Mouse (Mus musculus) ES-E14 (cell line): ENCODE measurements around the gene Nop53. TPM values are rescaled to one million over a fixed set of nuclear protein-coding genes. Genes with fewer than 3 reads are reported as not detected.

ENCODE experiments used
- DNase-seq: peaks from one replicate; pipeline ENCODE4 v3.0.0-alpha.2; 2013; ENCODE audit warnings: low read depth, low spot score
- H3K27ac ChIP-seq: 2 replicates; pipeline ENCODE4 v1.5.1; 2012; ENCODE audit warnings: low read depth, mild to moderate bottlenecking, low read length, moderate library complexity, mixed read lengths; ENCODE audit not compliant: poor library complexity, insufficient read depth, severe bottlenecking
- H3K36me3 ChIP-seq: 2 replicates; pipeline ENCODE4 v1.6.1; 2012; ENCODE audit warnings: mild to moderate bottlenecking, low read length, moderate library complexity, mixed read lengths; ENCODE audit not compliant: control insufficient read depth, poor library complexity, insufficient read depth, severe bottlenecking
- H3K4me1 ChIP-seq, 2 experiments: fragments of 150-350 bp in 1 of 2; sonication (generic) in 1 of 2; 2 replicates each; pipeline ENCODE4 v1.6.1; 2012; ENCODE audit warnings: low read length in 2 of 2, mild to moderate bottlenecking in 1 of 2, mixed read lengths in 1 of 2; ENCODE audit not compliant: control insufficient read depth in 2 of 2, insufficient read depth in 2 of 2, poor library complexity in 1 of 2
- H3K4me3 ChIP-seq, 2 experiments: fragments of 150-350 bp in 1 of 2; sonication (generic) in 1 of 2; 2 replicates each; pipeline ENCODE4 v1.5.1; 2012; ENCODE audit warnings: low read length in 2 of 2, low read depth in 1 of 2, mild to moderate bottlenecking in 1 of 2, mixed read lengths in 1 of 2; ENCODE audit not compliant: insufficient read depth in 1 of 2, poor library complexity in 1 of 2, severe bottlenecking in 1 of 2
- H3K9ac ChIP-seq: 2 replicates; pipeline ENCODE4 v1.6.1; 2012; ENCODE audit warnings: low read depth, mild to moderate bottlenecking, low read length, mixed read lengths; ENCODE audit not compliant: poor library complexity, insufficient read depth, severe bottlenecking
- H3K9me3 ChIP-seq: fragments of 150-350 bp; sonication (generic); 2 replicates; pipeline ENCODE4 v1.6.1; 2012; ENCODE audit warnings: low read depth, mild to moderate bottlenecking, low read length; ENCODE audit not compliant: control insufficient read depth, insufficient read depth
- CHD2 ChIP-seq: IDR thresholded peaks from 2 replicates; pipeline ENCODE4 v1.6.1; 2014; ENCODE audit warnings: mild to moderate bottlenecking, low read depth, low read length, inconsistent platforms
- HCFC1 ChIP-seq: IDR thresholded peaks from 2 replicates; pipeline ENCODE4 v1.6.1; 2012; ENCODE audit warnings: low read length, inconsistent platforms, borderline replicate concordance; ENCODE audit not compliant: insufficient read depth
- MAFK ChIP-seq: IDR thresholded peaks from 2 replicates; pipeline ENCODE4 v1.6.1; 2014; ENCODE audit warnings: mild to moderate bottlenecking, low read depth, low read length, inconsistent platforms; ENCODE audit not compliant: insufficient read depth
- ZC3H11A ChIP-seq: IDR thresholded peaks from 2 replicates; pipeline ENCODE4 v1.6.1; 2012; ENCODE audit warnings: low read depth, mild to moderate bottlenecking, inconsistent platforms, low read length, borderline replicate concordance
- ZNF384 ChIP-seq: IDR thresholded peaks from 2 replicates; pipeline ENCODE4 v1.6.1; 2012; ENCODE audit warnings: low read depth, low read length, inconsistent platforms
- in situ Hi-C, 2 experiments: fragments of 600-800 bp; cut with MboI; formaldehyde crosslinking; loops; one replicate each; pipeline ENCODE4 v1.15.1; 2025; ENCODE audit warnings: low sequenced_read_pairs in 2 of 2, inconsistent platforms in 1 of 2; ENCODE audit not compliant: unreplicated experiment in 2 of 2
- total RNA-seq: library from RNA; depleted of rRNA; stranded (reverse); fragments of 300-350 nt; gene quantifications from 2 replicates; pipeline ENCODE4 v1.2.3, GENCODE M21; 2012

The Nop53 gene
- total RNA-seq, 1 experiment = 212 TPM

DNA sequence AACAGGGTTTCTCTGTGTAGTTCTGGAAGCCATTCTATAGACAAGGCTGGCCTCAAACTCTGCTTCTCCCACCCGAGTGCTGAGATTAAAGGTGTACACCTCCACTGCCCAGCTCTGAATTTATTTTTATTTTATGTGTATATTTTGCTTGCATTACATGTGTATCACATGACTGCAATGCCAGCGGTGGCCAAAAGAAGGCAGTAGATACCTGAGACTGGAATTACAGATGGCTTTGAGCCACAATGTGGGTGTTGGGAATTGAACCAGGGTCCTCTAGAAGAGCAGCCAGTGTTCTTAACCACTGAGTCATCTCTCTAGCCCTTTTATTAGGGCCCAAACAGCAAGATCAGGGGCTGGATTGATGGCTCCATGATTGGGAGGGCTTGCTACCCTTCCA lies 15.3 kb downstream of the Nop53 start:
- Histone ChIP-seq H3K9ac (no peak overlapping the region), H3K4me1 (no peaks in the 10 kb centered on the region; a peak in 2 of 4 replicates), H3K9me3 (no peaks in the 10 kb centered on the region), H3K36me3 (no peaks in the 10 kb centered on the region), H3K27ac (no peak overlapping the region), H3K4me3 (no peak overlapping the region)
- DNase-seq = no peak
- TF ChIP-seq CHD2 (no peak), HCFC1 (no peak), ZNF384 (no peak), MAFK (no peak), ZC3H11A (no peak)
- in situ Hi-C loops = no loop called here

DNA sequence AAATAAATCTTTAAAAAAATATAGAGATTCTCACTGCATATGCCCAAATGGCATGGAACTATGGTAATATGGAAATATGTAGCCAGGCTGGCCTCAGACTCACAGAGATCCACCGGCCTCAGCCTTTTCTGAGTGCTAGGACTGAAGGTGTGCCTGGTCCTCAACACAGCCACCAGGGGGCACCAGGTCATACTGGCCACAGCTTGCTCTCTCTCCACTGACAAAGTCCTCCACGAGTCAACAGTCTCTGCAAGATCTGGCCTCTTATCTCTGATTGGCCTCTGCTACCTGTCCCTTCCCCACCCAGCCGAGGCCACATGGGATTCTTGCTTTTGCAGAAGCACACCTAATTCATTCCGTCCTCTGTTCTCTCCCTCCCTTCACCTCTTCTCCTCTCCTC lies 16.0 kb downstream of the Nop53 start:
- no peaks in the 10 kb centered on the region; a peak in 2 of 4 replicates for H3K4me1 ChIP-seq
- no peak overlapping the region for H3K27ac ChIP-seq
- no peak overlapping the region for H3K4me3 ChIP-seq
- no peaks in the 10 kb centered on the region for H3K9me3 ChIP-seq
- no peak overlapping the region for H3K9ac ChIP-seq
- no peaks in the 10 kb centered on the region for H3K36me3 ChIP-seq
- no peak for DNase-seq
- TF ChIP-seq HCFC1 (no peak), CHD2 (no peak), ZC3H11A (no peak; the same call in 1 of the 2 replicates), MAFK (no peak), ZNF384 (no peak)
- in situ Hi-C loops = no loop called here

DNA sequence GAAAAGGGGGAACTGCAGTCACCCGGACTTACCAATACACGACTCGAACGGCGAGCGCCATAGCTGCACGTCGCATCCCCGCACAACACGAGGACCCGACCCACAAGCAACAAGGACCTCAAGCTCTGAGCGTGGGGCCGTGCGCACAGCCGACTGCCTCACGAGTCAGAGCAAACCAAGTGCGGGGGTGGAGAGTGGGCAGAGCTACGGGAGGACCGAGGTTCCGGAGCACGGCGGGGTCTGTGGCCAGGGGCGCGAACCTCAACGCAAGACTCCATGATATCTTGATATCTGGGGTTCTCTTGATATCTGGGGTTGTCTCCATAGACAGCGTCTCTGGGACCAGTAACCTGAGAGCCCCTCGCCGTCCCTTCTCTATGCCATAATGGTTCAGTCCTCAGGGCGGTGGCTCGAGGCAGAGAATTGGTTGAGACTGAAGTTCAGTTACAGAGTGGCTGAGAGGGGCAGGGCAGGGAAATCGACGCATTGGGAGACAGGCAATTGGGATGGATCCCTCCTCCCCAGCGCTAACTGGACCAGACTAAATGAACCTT lies 23.6 kb downstream of the Nop53 start, which contains the start of gene Selenow:
TSS of gene Selenow (minus strand) at position 183 of the 554 bp plus-strand sequence.
- H3K9me3 ChIP-seq = no peaks in the 10 kb centered on the region
- H3K36me3 ChIP-seq = peaks cover 25% of the 10 kb centered on the region
- in situ Hi-C loops = no loop called here
- H3K4me3 ChIP-seq = peak within 1 kb of the TSS; percentile 69 to 87
- H3K4me1 ChIP-seq = peaks cover 3 to 21% of the 10 kb centered on the region in 2 experiments; a peak in 1 of 4 replicates
- TF ChIP-seq ZNF384 = no peak
- TF ChIP-seq ZC3H11A = no peak
- TF ChIP-seq MAFK = no peak
- no peak for TF ChIP-seq CHD2
- TF ChIP-seq HCFC1 = no peak
- peak; percentile 86 for DNase-seq
- peak within 1 kb of the TSS; percentile 93 for H3K9ac ChIP-seq
- H3K27ac ChIP-seq = peak within 1 kb of the TSS; percentile 73

- in situ Hi-C loops = no loop called here
- TF ChIP-seq HCFC1 (no peak), ZC3H11A (no peak), ZNF384 (no peak), MAFK (no peak), CHD2 (no peak)
- no peak for DNase-seq
These were observed 24.1 kb downstream of the Nop53 start for GRCm38 (mm10) chr7:15921796-15922195.

More at GRCm38 (mm10) chr7:15921796-15922195, 24.1 kb downstream of the Nop53 start:
- Histone ChIP-seq H3K27ac (peak overlapping the region; percentile 73), H3K36me3 (peaks cover 29% of the 10 kb centered on the region), H3K4me1 (peaks cover 3 to 25% of the 10 kb centered on the region in 2 experiments; a peak in 1 of 4 replicates), H3K9ac (peak overlapping the region; percentile 93), H3K4me3 (peak overlapping the region; percentile 69 to 87), H3K9me3 (no peaks in the 10 kb centered on the region)
